21 mouse cellular contexts compared by ENCODE assay signal in genomic region chr2:163225302-163225701, GRCm38 (mm10). TPM values are rescaled to one million over a fixed set of nuclear protein-coding genes. Genes with fewer than 3 reads are reported as not detected.
A peak's percentile ranks its signal among the peaks of the same experiment; 100 is the strongest.
DNase-seq lines count a peak whose midpoint lies in the region; ATAC-seq and TF ChIP-seq lines count a peak whose summit lies in the region.
"Had no signal": no experiment of that assay in that cellular context is flagged by ENCODE, and none has a peak within 500 bp of the region (broad histone marks: within the 10 kb centered on the region; RNA-seq: fewer than 3 reads in every experiment).

No protein-coding gene starts in this region.

- DNase-seq in hindbrain, embryonic 11.5 days (ENCODE audit: low spot score), result no peak
- peak; percentile 38 for DNase-seq in right cerebral cortex, postnatal 14 days
- DNase-seq in right cerebral cortex, postnatal 36 days (ENCODE audit: low spot score in 2 of 2), result no peak
- no peak for DNase-seq in heart, adult 18-20 months
- DNase-seq in cerebellum, adult 2 months, result no peak
- DNase-seq: adrenal gland, adult 2 months; cerebellum, adult 11 months; cerebellum, postnatal 36 days; heart, postnatal 14 days; liver, embryonic 13.5 days; retina, postnatal 1 day; thymus, postnatal 36 days had no signal

- no peak overlapping the region for H3K4me2 ChIP-seq in hindbrain, embryonic 13.5 days
- H3K4me2 ChIP-seq in hindbrain, embryonic 11.5 days (replicated peaks; ENCODE audit: low read depth, low read length), result no peak overlapping the region
- H3K4me2 ChIP-seq in hindbrain, embryonic 15.5 days, result peak overlapping the region; percentile 25
- H3K4me2 ChIP-seq: heart, embryonic 11.5 days; kidney, embryonic 15.5 days; limb, embryonic 12.5 days; liver, embryonic 13.5 days; lung, embryonic 15.5 days had no signal

- H3K9me3 ChIP-seq in hindbrain, embryonic 13.5 days, result no peaks in the 10 kb centered on the region
- no peaks in the 10 kb centered on the region for H3K9me3 ChIP-seq in hindbrain, embryonic 11.5 days (ENCODE audit: control insufficient read depth, low read length)
- no peaks in the 10 kb centered on the region for H3K9me3 ChIP-seq in hindbrain, embryonic 15.5 days
- H3K9me3 ChIP-seq: kidney, embryonic 15.5 days; limb, embryonic 12.5 days; liver, embryonic 13.5 days; lung, embryonic 15.5 days had no signal

- TF ChIP-seq POLR2A in cerebellum, adult 2 months (IDR thresholded peaks at IDR 0.05; ENCODE audit: borderline replicate concordance, insufficient read depth, low read length), result no peak

- H3K9ac ChIP-seq in hindbrain, embryonic 13.5 days, result 0 out of 2 replicates have a peak overlapping the region, but pooled peaks have one; percentile 51
- no peak overlapping the region for H3K9ac ChIP-seq in hindbrain, embryonic 11.5 days (ENCODE audit: low read depth, low read length)
- H3K9ac ChIP-seq in hindbrain, embryonic 15.5 days, result no peak overlapping the region; the same call in 1 of the 2 replicates
- H3K9ac ChIP-seq: kidney, embryonic 15.5 days; limb, embryonic 12.5 days; liver, embryonic 13.5 days; lung, embryonic 15.5 days had no signal

- WGBS in hindbrain, embryonic 13.5 days, result 72% methylated on average over 15 of the region's 15 CpGs
- 85% methylated on average over 15 of the region's 15 CpGs for WGBS in hindbrain, embryonic 11.5 days
- 60% methylated on average over 15 of the region's 15 CpGs for WGBS in hindbrain, embryonic 15.5 days
- WGBS in cerebellum, adult 2 months, result 78% methylated on average over 15 of the region's 15 CpGs

- no peak for ATAC-seq in hindbrain, embryonic 13.5 days (ENCODE audit: low FRiP score)
- ATAC-seq in hindbrain, embryonic 11.5 days (ENCODE audit: low FRiP score), result no peak
- no peak for ATAC-seq in hindbrain, embryonic 15.5 days (ENCODE audit: low FRiP score, low read depth)
- ATAC-seq: intestine, embryonic 16.5 days had no signal

- peak overlapping the region; percentile 65 for H3K27ac ChIP-seq in hindbrain, embryonic 13.5 days
- no peak overlapping the region for H3K27ac ChIP-seq in hindbrain, embryonic 11.5 days (ENCODE audit: low read depth, low read length)
- H3K27ac ChIP-seq in hindbrain, embryonic 15.5 days (replicated peaks), result peak overlapping the region; percentile 75
- H3K27ac ChIP-seq in cerebellum, adult 2 months (ENCODE audit: insufficient read depth, low read length), result no peak overlapping the region
- H3K27ac ChIP-seq: kidney, embryonic 15.5 days; limb, embryonic 12.5 days; liver, embryonic 13.5 days; lung, embryonic 15.5 days had no signal

- TF ChIP-seq CTCF in cerebellum, adult 2 months (IDR thresholded peaks at IDR 0.05; ENCODE audit: borderline replicate concordance, insufficient read depth, low read depth, low read length), result no peak

- H3K27me3 ChIP-seq in hindbrain, embryonic 13.5 days, result peaks cover 30% of the 10 kb centered on the region; the same call in 1 of the 2 replicates
- H3K27me3 ChIP-seq in hindbrain, embryonic 11.5 days (ENCODE audit: control insufficient read depth, insufficient read depth, low read length), result no peaks in the 10 kb centered on the region
- no peaks in the 10 kb centered on the region for H3K27me3 ChIP-seq in hindbrain, embryonic 15.5 days
- no peaks in the 10 kb centered on the region for H3K27me3 ChIP-seq in cerebellum, adult 2 months (ENCODE audit: control insufficient read depth, insufficient read depth, low read length)

- peaks cover 42% of the 10 kb centered on the region for H3K4me1 ChIP-seq in hindbrain, embryonic 13.5 days (replicated peaks)
- H3K4me1 ChIP-seq in hindbrain, embryonic 11.5 days (replicated peaks; ENCODE audit: control insufficient read depth, insufficient read depth, low read length), result no peaks in the 10 kb centered on the region
- H3K4me1 ChIP-seq in hindbrain, embryonic 15.5 days (replicated peaks), result peaks cover 36% of the 10 kb centered on the region
- no peaks in the 10 kb centered on the region for H3K4me1 ChIP-seq in cerebellum, adult 2 months (ENCODE audit: control insufficient read depth, insufficient read depth, low read length)
- H3K4me1 ChIP-seq: kidney, embryonic 15.5 days; limb, embryonic 12.5 days had no signal

- no peak overlapping the region for H3K4me3 ChIP-seq in hindbrain, embryonic 13.5 days
- no peak overlapping the region for H3K4me3 ChIP-seq in hindbrain, embryonic 11.5 days (ENCODE audit: low read depth, low read length)
- H3K4me3 ChIP-seq in hindbrain, embryonic 15.5 days, result no peak overlapping the region
- no peak overlapping the region for H3K4me3 ChIP-seq in cerebellum, adult 2 months (replicated peaks; ENCODE audit: insufficient read depth, low read depth, low read length)
- H3K4me3 ChIP-seq: erythroblast, embryonic 14.5 days; kidney, embryonic 15.5 days; limb, embryonic 12.5 days; liver, embryonic 13.5 days; lung, embryonic 15.5 days had no signal

- no peaks in the 10 kb centered on the region for H3K36me3 ChIP-seq in hindbrain, embryonic 13.5 days
- no peaks in the 10 kb centered on the region for H3K36me3 ChIP-seq in hindbrain, embryonic 11.5 days (ENCODE audit: control insufficient read depth, insufficient read depth, low read length)
- no peaks in the 10 kb centered on the region for H3K36me3 ChIP-seq in hindbrain, embryonic 15.5 days
- H3K36me3 ChIP-seq: kidney, embryonic 15.5 days; limb, embryonic 12.5 days; liver, embryonic 13.5 days; lung, embryonic 15.5 days had no signal

RNA-seq across cellular contexts. Expression of gene Tox2, which starts 22.4 kb away (rescaled TPM):
- 20.6 and 23.5 TPM in 2 replicates for polyA plus RNA-seq in hindbrain, embryonic 13.5 days (2015; fragmentation: Nextera tagmentation; extraction: Ambion mirVana)
- polyA plus RNA-seq in hindbrain, embryonic 11.5 days (2014; fragmentation: Nextera tagmentation; extraction: Ambion mirVana), result 15.6 and 17.5 TPM in 2 replicates
- 26.1 and 32.2 TPM in 2 replicates for polyA plus RNA-seq in hindbrain, embryonic 15.5 days (2015; fragmentation: Nextera tagmentation; extraction: Ambion mirVana)
- 1 to 10 TPM; 1.1 to 1.2 TPM for total RNA-seq in heart, adult 18-20 months (2021)
- polyA plus RNA-seq in cerebellum, adult 2 months (2012; rRNA removed), result 23.6 and 27.3 TPM in 2 replicates
- total RNA-seq: CH12.LX had no signal

Comparison
In these comparisons a context has a peak if more than half of its experiments do, and no peak if none do; other contexts are left out.
1. H3K27ac ChIP-seq: peak in hindbrain, embryonic 13.5 days (single experiment) and hindbrain, embryonic 15.5 days (single experiment); none in hindbrain, embryonic 11.5 days (single experiment) and cerebellum, adult 2 months (single experiment).